Mouse (Mus musculus) central nervous system, embryonic 11.5 days (tissue): ENCODE measurements around the gene Eif3i. TPM values are rescaled to one million over a fixed set of nuclear protein-coding genes. Genes with fewer than 3 reads are reported as not detected.

Experiments
- polyA plus RNA-seq: library from polyadenylated mRNA; depleted of rRNA; stranded (reverse); fragments of >200 nt; gene quantifications from 2 replicates; pipeline ENCODE4 v1.2.3, GENCODE M21; 2012; rRNA removed

The Eif3i gene
- polyA plus RNA-seq: 355 and 420 TPM in 2 replicates

GRCm38 (mm10) chr4:129600233-129601158, at the start of gene Eif3i, which contains the start of gene Tmem234:
Gene Eif3i (minus strand): TSS chr4:129600648.
Gene Tmem234 (plus strand): TSS chr4:129600668.

GRCm38 (mm10) chr4:129640638-129641467, 40.4 kb upstream of the Eif3i start, which contains the start of gene Txlna:
Gene Txlna (minus strand): TSS chr4:129641065.

GRCm38 (mm10) chr4:129623681-129624091, 23.2 kb upstream of the Eif3i start, which contains the start of gene Ccdc28b:
Gene Ccdc28b (minus strand): TSS chr4:129623947.

GRCm38 (mm10) chr4:129618786-129619691, 18.6 kb upstream of the Eif3i start, which contains the start of gene Iqcc:
Gene Iqcc (minus strand): TSS chr4:129619099.

GRCm38 (mm10) chr4:129614093-129614492, 13.6 kb upstream of the Eif3i start, which contains the start of gene Dcdc2b:
Gene Dcdc2b (minus strand): TSS chr4:129614257.

GRCm38 (mm10) chr4:129578466-129578865, 22.0 kb downstream of the Eif3i start, which contains the start of gene Fam167b:
Gene Fam167b (minus strand): TSS chr4:129578549.

GRCm38 (mm10) chr4:129573430-129573829, 27.0 kb downstream of the Eif3i start, which contains the start of gene Lck:
Gene Lck (minus strand): TSS chr4:129573641.

GRCm38 (mm10) chr4:129542592-129543141, 57.8 kb downstream of the Eif3i start, which contains the start of gene Hdac1:
Gene Hdac1 (minus strand): TSS chr4:129542713.

Other genes starting within 250 kb of the Eif3i start
- gene Zbtb8a, start 222.5 kb downstream of the Eif3i start, polyA plus RNA-seq: 8.9 and 10.6 TPM in 2 replicates
- gene Zbtb8b, start 159.8 kb downstream of the Eif3i start, polyA plus RNA-seq: 1.3 and 1.8 TPM in 2 replicates
- 22.8 and 26.0 TPM in 2 replicates for gene Bsdc1, start 139.1 kb downstream of the Eif3i start, polyA plus RNA-seq
- not detected in 2 replicates for gene Tssk3, start 109.6 kb downstream of the Eif3i start, polyA plus RNA-seq
- 0.17 TPM in 1 of 2 replicates, not detected in the other for gene Fam229a, start 109.5 kb downstream of the Eif3i start, polyA plus RNA-seq
- 1,168 and 1,436 TPM in 2 replicates for gene Marcksl1, start 87.1 kb downstream of the Eif3i start, polyA plus RNA-seq
- gene Hdac1, start 57.9 kb downstream of the Eif3i start, polyA plus RNA-seq: 200 and 249 TPM in 2 replicates
- 9.3 and 10.9 TPM in 2 replicates for gene Lck, start 27.0 kb downstream of the Eif3i start, polyA plus RNA-seq
- 2.1 and 2.6 TPM in 2 replicates for gene Fam167b, start 22.1 kb downstream of the Eif3i start, polyA plus RNA-seq
- 141 and 182 TPM in 2 replicates for gene Tmem234, start within 50 bp of the Eif3i start, polyA plus RNA-seq
- 1.6 and 2.2 TPM in 2 replicates for gene Dcdc2b, start 13.6 kb upstream of the Eif3i start, polyA plus RNA-seq
- gene Iqcc, start 18.5 kb upstream of the Eif3i start, polyA plus RNA-seq: 28.8 and 32.5 TPM in 2 replicates
- 66.0 and 106 TPM in 2 replicates for gene Ccdc28b, start 23.3 kb upstream of the Eif3i start, polyA plus RNA-seq
- gene Txlna, start 40.4 kb upstream of the Eif3i start, polyA plus RNA-seq: 74.6 and 161 TPM in 2 replicates
- 29.5 and 34.7 TPM in 2 replicates for gene Kpna6, start 72.1 kb upstream of the Eif3i start, polyA plus RNA-seq
- gene Tmem39b, start 96.2 kb upstream of the Eif3i start, polyA plus RNA-seq: 33.4 and 45.2 TPM in 2 replicates
- gene Khdrbs1, start 141.7 kb upstream of the Eif3i start, polyA plus RNA-seq: 123 and 125 TPM in 2 replicates
- 103 and 122 TPM in 2 replicates for gene Ptp4a2, start 210.6 kb upstream of the Eif3i start, polyA plus RNA-seq